Mouse (Mus musculus) myocyte (in vitro differentiated cells): Measurements from ENCODE around the gene Smad6.

Source experiments
- CEBPB ChIP-seq: IDR thresholded peaks from 2 replicates; pipeline ENCODE4 v1.6.1; 2011; ENCODE audit warnings: mild to moderate bottlenecking, moderate library complexity; ENCODE audit not compliant: poor library complexity, insufficient read depth, severe bottlenecking
- MAX ChIP-seq: IDR thresholded peaks from one replicate; pipeline ENCODE4 v1.6.1; 2011; ENCODE audit warnings: low read depth, mild to moderate bottlenecking, control low read depth
- POLR2A ChIP-seq: IDR thresholded peaks from one replicate; pipeline ENCODE4 v1.6.1; 2011; ENCODE audit warnings: low read depth, mild to moderate bottlenecking, control low read depth, moderate library complexity; ENCODE audit not compliant: insufficient read length
- POLR2AphosphoS2 ChIP-seq: IDR thresholded peaks from one replicate; pipeline ENCODE4 v1.6.1; 2011; ENCODE audit warnings: low read depth, control low read depth; ENCODE audit not compliant: insufficient read length
- TCF12 ChIP-seq: IDR thresholded peaks from one replicate; pipeline ENCODE4 v1.6.1; 2011; ENCODE audit warnings: mild to moderate bottlenecking, control low read depth; ENCODE audit not compliant: poor library complexity, insufficient read depth, severe bottlenecking

DNA sequence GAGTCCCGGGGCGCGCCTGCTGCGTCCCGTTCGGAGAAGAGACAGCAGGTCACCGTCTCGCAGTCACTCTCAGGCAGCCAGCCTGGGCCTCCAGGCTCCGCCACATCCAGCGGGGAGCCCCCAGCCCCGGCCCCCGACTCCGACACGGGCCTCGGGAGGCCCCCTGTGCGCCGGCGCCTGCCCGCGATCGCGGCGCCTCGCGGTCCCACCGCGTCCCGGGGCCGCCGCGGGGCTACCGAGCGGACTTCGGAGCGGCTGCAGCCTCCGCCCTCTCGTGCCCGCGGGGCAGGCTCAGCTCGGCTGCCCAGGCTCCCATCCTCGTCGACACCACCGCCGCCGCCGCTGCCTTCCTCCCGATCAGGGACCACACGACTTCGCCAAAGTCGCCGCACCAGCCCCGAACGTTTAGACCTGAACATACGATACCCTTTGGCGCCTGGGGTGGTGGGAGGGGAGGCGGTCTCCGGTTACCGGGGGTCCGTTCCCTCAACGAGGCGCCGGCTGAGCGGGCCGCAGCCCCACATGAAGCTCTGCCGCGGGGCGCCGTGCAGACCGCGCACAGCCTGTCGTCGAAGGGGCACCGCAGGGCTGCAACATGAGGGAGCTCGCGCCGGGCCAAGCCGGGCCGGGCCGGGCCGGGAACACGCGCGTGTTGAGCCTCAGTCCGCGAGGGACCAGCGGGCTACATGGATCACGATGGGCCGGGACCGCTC lies 1.1 kb downstream of the Smad6 start:
- TF ChIP-seq POLR2A (no peak), MAX (no peak), TCF12 (no peak), CEBPB (no peak), POLR2AphosphoS2 (no peak)
